Mouse (Mus musculus) forebrain, embryonic 16.5 days (tissue): ENCODE results near the gene Agpat1. TPM values are rescaled to one million over a fixed set of nuclear protein-coding genes. Genes with fewer than 3 reads are reported as not detected.

Experiments
- ATAC-seq: fragments of 200-750 bp; cut with Nextera tagmentation; 2 replicates; pipeline ENCODE4 v1.8.0; 2017; ENCODE audit warnings: mild to moderate bottlenecking, moderate library complexity
- H3K27ac ChIP-seq: fragments of 300-500 bp; sonication (generic); 2 replicates; pipeline ENCODE4 v1.5.1; 2014; ENCODE audit warnings: low read length, control low read depth
- H3K27me3 ChIP-seq: fragments of 300-500 bp; sonication (generic); replicated peaks from 2 replicates; pipeline ENCODE4 v1.6.1; 2014; ENCODE audit warnings: low read length; ENCODE audit not compliant: control insufficient read depth, insufficient read depth
- H3K36me3 ChIP-seq: fragments of 300-500 bp; sonication (generic); 2 replicates; pipeline ENCODE4 v1.6.1; 2014; ENCODE audit not compliant: control insufficient read depth, insufficient read depth
- H3K4me1 ChIP-seq: fragments of 300-500 bp; sonication (generic); replicated peaks from 2 replicates; pipeline ENCODE4 v1.6.1; 2014; ENCODE audit warnings: low read length; ENCODE audit not compliant: control insufficient read depth, insufficient read depth
- H3K4me2 ChIP-seq: fragments of 300-500 bp; sonication (generic); 2 replicates; pipeline ENCODE4 v1.6.1; 2014; ENCODE audit warnings: mild to moderate bottlenecking, low read length, control low read depth
- H3K4me3 ChIP-seq: fragments of 300-500 bp; sonication (generic); replicated peaks from 2 replicates; pipeline ENCODE4 v1.5.1; 2014; ENCODE audit warnings: mild to moderate bottlenecking, low read length, control low read depth
- H3K9ac ChIP-seq: fragments of 300-500 bp; sonication (generic); replicated peaks from 2 replicates; pipeline ENCODE4 v1.6.1; 2014; ENCODE audit warnings: low read depth, low read length, control low read depth
- H3K9me3 ChIP-seq: fragments of 300-500 bp; sonication (generic); 2 replicates; pipeline ENCODE4 v1.6.1; 2016; ENCODE audit warnings: low read length; ENCODE audit not compliant: control insufficient read depth
- WGBS: fragments of 180-500 bp; shearing (Covaris S2); extraction: QIAGEN DNeasy Blood & Tissue Kit; methylation state at CpG from one replicate; pipeline ENCODE4 v1.1.7; 2014; 5-methylcytosine and 5-hydroxymethylcytosine counted together
- polyA plus RNA-seq: library from polyadenylated mRNA; unstranded; fragments of >200 nt; fragmentation: Nextera tagmentation; extraction: Ambion mirVana; gene quantifications from 2 replicates; pipeline ENCODE4 v1.2.1, GENCODE M21; 2015

The Agpat1 gene
- 93.7 and 104 TPM in 2 replicates for polyA plus RNA-seq

GRCm38 (mm10) chr17:34604061-34604508 is at the start of gene Agpat1:
Agpat1 (plus strand) TSS chr17:34604262.
- Histone ChIP-seq H3K4me3 (peak within 1 kb of the TSS; percentile 94), H3K9me3 (no peaks in the 10 kb centered on the region), H3K36me3 (peaks cover 8% of the 10 kb centered on the region), H3K4me2 (peak within 1 kb of the TSS; percentile 93), H3K27me3 (no peaks in the 10 kb centered on the region), H3K27ac (peak within 1 kb of the TSS; percentile 75), H3K9ac (peak within 1 kb of the TSS; percentile 96), H3K4me1 (peaks cover 43% of the 10 kb centered on the region)
- ATAC-seq = peak; percentile 82
- under 1% methylated on average over 33 of the region's 35 CpGs for WGBS

GRCm38 (mm10) chr17:34555483-34555882 is 48.6 kb upstream of the Agpat1 start:
- Histone ChIP-seq H3K4me3 (no peak overlapping the region), H3K27me3 (no peaks in the 10 kb centered on the region), H3K9me3 (no peaks in the 10 kb centered on the region), H3K4me2 (no peak overlapping the region), H3K36me3 (no peaks in the 10 kb centered on the region), H3K9ac (no peak overlapping the region), H3K4me1 (no peaks in the 10 kb centered on the region), H3K27ac (no peak overlapping the region)
- 29% methylated on average over 5 of the region's 5 CpGs for WGBS
- ATAC-seq = no peak

- no peak for ATAC-seq
- no peak overlapping the region for H3K4me2 ChIP-seq
- H3K36me3 ChIP-seq = no peaks in the 10 kb centered on the region
- WGBS = 81% methylated on average over 8 of the region's 8 CpGs
- no peak overlapping the region for H3K27ac ChIP-seq
- no peaks in the 10 kb centered on the region for H3K9me3 ChIP-seq
- no peaks in the 10 kb centered on the region for H3K27me3 ChIP-seq
- H3K4me3 ChIP-seq = no peak overlapping the region
- no peak overlapping the region for H3K9ac ChIP-seq
- no peaks in the 10 kb centered on the region for H3K4me1 ChIP-seq
These were observed 47.7 kb upstream of the Agpat1 start for GRCm38 (mm10) chr17:34556406-34556805.

GRCm38 (mm10) chr17:34557411-34557810 is 46.7 kb upstream of the Agpat1 start:
- ATAC-seq = no peak
- no peaks in the 10 kb centered on the region for H3K36me3 ChIP-seq
- H3K27ac ChIP-seq = no peak overlapping the region
- WGBS = 79% methylated on average over 11 of the region's 11 CpGs
- H3K27me3 ChIP-seq = no peaks in the 10 kb centered on the region
- no peak overlapping the region for H3K4me2 ChIP-seq
- H3K9me3 ChIP-seq = no peaks in the 10 kb centered on the region
- no peak overlapping the region for H3K4me3 ChIP-seq
- H3K4me1 ChIP-seq = no peaks in the 10 kb centered on the region
- no peak overlapping the region for H3K9ac ChIP-seq

- Histone ChIP-seq H3K4me1 (no peaks in the 10 kb centered on the region), H3K27ac (no peak overlapping the region), H3K27me3 (no peaks in the 10 kb centered on the region), H3K4me2 (no peak overlapping the region), H3K4me3 (no peak overlapping the region), H3K9ac (no peak overlapping the region), H3K36me3 (no peaks in the 10 kb centered on the region), H3K9me3 (no peaks in the 10 kb centered on the region)
- 87% methylated on average over 7 of the region's 7 CpGs for whole genome bisulfite sequencing
- ATAC-seq = no peak
These were observed 44.9 kb upstream of the Agpat1 start for GRCm38 (mm10) chr17:34559116-34559515.

- no peak overlapping the region for H3K27ac ChIP-seq
- no peak for ATAC-seq
- H3K27me3 ChIP-seq = no peaks in the 10 kb centered on the region
- no peaks in the 10 kb centered on the region for H3K36me3 ChIP-seq
- H3K9ac ChIP-seq = no peak overlapping the region
- H3K4me2 ChIP-seq = no peak overlapping the region
- H3K4me1 ChIP-seq = no peaks in the 10 kb centered on the region
- H3K4me3 ChIP-seq = no peak overlapping the region
- WGBS = 25% methylated on average over 15 of the region's 15 CpGs
- H3K9me3 ChIP-seq = no peaks in the 10 kb centered on the region
These were observed 44.2 kb upstream of the Agpat1 start for GRCm38 (mm10) chr17:34559895-34560294.

GRCm38 (mm10) chr17:34560438-34560837 is 43.6 kb upstream of the Agpat1 start:
- no peaks in the 10 kb centered on the region for H3K36me3 ChIP-seq
- H3K4me2 ChIP-seq = no peak overlapping the region
- WGBS = 93% methylated on average over 6 of the region's 6 CpGs
- no peak overlapping the region for H3K4me3 ChIP-seq
- no peaks in the 10 kb centered on the region for H3K4me1 ChIP-seq
- no peak overlapping the region for H3K9ac ChIP-seq
- ATAC-seq = no peak
- no peaks in the 10 kb centered on the region for H3K27me3 ChIP-seq
- H3K27ac ChIP-seq = no peak overlapping the region
- H3K9me3 ChIP-seq = no peaks in the 10 kb centered on the region

- Histone ChIP-seq H3K36me3 (no peaks in the 10 kb centered on the region), H3K4me3 (no peak overlapping the region), H3K27me3 (no peaks in the 10 kb centered on the region), H3K9ac (no peak overlapping the region), H3K27ac (no peak overlapping the region), H3K4me2 (no peak overlapping the region), H3K4me1 (no peaks in the 10 kb centered on the region), H3K9me3 (no peaks in the 10 kb centered on the region)
- no peak for ATAC-seq
- 41% methylated on average over 8 of the region's 8 CpGs for WGBS
These were observed 42.9 kb upstream of the Agpat1 start for GRCm38 (mm10) chr17:34561200-34561599.

GRCm38 (mm10) chr17:34562595-34562994 is 41.5 kb upstream of the Agpat1 start:
- WGBS = 68% methylated on average over 3 of the region's 3 CpGs
- ATAC-seq = no peak
- H3K27ac ChIP-seq = no peak overlapping the region
- H3K9me3 ChIP-seq = no peaks in the 10 kb centered on the region
- H3K27me3 ChIP-seq = peaks cover 3% of the 10 kb centered on the region; the same call in 1 of the 2 replicates
- H3K36me3 ChIP-seq = no peaks in the 10 kb centered on the region
- no peak overlapping the region for H3K9ac ChIP-seq
- H3K4me2 ChIP-seq = no peak overlapping the region
- no peak overlapping the region for H3K4me3 ChIP-seq
- H3K4me1 ChIP-seq = no peaks in the 10 kb centered on the region

- Histone ChIP-seq H3K27me3 (peaks cover 3% of the 10 kb centered on the region; the same call in 1 of the 2 replicates), H3K27ac (no peak overlapping the region), H3K4me3 (no peak overlapping the region), H3K9me3 (no peaks in the 10 kb centered on the region), H3K4me1 (no peaks in the 10 kb centered on the region), H3K9ac (no peak overlapping the region), H3K4me2 (no peak overlapping the region), H3K36me3 (no peaks in the 10 kb centered on the region)
- ATAC-seq = no peak
- 72% methylated on average over 11 of the region's 11 CpGs for WGBS
These were observed 40.7 kb upstream of the Agpat1 start for GRCm38 (mm10) chr17:34563354-34563753.
